Mouse (Mus musculus) liver, postnatal 0 days (tissue): ENCODE results near the gene H6pd.

Experiments used
- CTCF ChIP-seq: sonication (generic); IDR thresholded peaks from 2 replicates; pipeline ENCODE4 v1.5.1; 2016; ENCODE audit warnings: antibody characterized with exemption, low read depth
- EP300 ChIP-seq: IDR thresholded peaks from 2 replicates; pipeline ENCODE4 v1.6.1; 2016; ENCODE audit warnings: antibody characterized with exemption, low read depth, mild to moderate bottlenecking

- no peak for TF ChIP-seq CTCF
- TF ChIP-seq EP300: no peak
Measured at GRCm38 (mm10) chr4:150043591-150043990, 34.8 kb upstream of the H6pd start.
